Mouse (Mus musculus): ENCODE measurements around the gene Slco2a1. TPM values are rescaled to one million over a fixed set of nuclear protein-coding genes. Genes with fewer than 3 reads are reported as not detected.

The Slco2a1 gene
- polyA plus RNA-seq (2015; fragmentation: Nextera tagmentation; extraction: Ambion mirVana): 14.7 and 17.5 TPM in 2 replicates

- Histone ChIP-seq H3K4me2 (no peak within 1 kb of the TSS), H3K27ac (no peak within 1 kb of the TSS), H3K4me1 (no peaks in the 10 kb centered on the region), H3K27me3 (no peaks in the 10 kb centered on the region), H3K36me3 (no peaks in the 10 kb centered on the region), H3K4me3 (no peak within 1 kb of the TSS), H3K9me3 (no peaks in the 10 kb centered on the region), H3K9ac (no peak within 1 kb of the TSS)
- 84% methylated on average over 8 of the region's 8 CpGs for WGBS
- no peak for ATAC-seq (ENCODE audit: borderline replicate concordance, extremely low read depth, low FRiP score, low TSS enrichment)
Observed at GRCm38 (mm10) chr9:102988462-102988861, at the start of gene Slco2a1. Gene Slco2a1 (plus strand): TSS chr9:102988712.

- Histone ChIP-seq H3K9me3 (no peaks in the 10 kb centered on the region), H3K27ac (no peak overlapping the region), H3K4me3 (no peak overlapping the region), H3K27me3 (no peaks in the 10 kb centered on the region), H3K4me1 (no peaks in the 10 kb centered on the region), H3K9ac (no peak overlapping the region), H3K36me3 (no peaks in the 10 kb centered on the region), H3K4me2 (no peak overlapping the region)
- ATAC-seq (ENCODE audit: borderline replicate concordance, extremely low read depth, low FRiP score, low TSS enrichment): no peak
- 72% methylated on average over 4 of the region's 4 CpGs for WGBS
Observed at GRCm38 (mm10) chr9:102942221-102942620, 46.3 kb upstream of the Slco2a1 start.

DNA sequence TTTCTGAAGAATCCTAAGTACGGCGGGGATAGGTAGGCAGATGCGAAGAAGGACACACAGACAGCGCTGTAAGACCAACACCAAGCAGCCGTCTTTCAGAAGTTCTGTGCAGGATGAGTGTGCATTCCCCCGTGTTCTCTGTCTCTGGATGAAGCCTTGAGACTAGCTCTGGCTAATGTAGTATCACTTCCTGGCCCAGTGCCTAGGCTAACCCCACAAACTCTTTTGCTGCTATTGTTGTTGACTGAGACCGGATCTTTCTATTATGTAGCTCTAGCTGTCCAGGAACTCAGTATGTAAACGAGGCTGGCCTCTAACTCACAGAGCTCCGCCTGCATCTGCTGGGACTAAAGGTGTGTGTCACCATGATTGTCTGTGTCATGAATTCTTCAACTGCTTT is 43.6 kb upstream of the Slco2a1 start:
- ATAC-seq (ENCODE audit: borderline replicate concordance, extremely low read depth, low FRiP score, low TSS enrichment): no peak
- H3K36me3 ChIP-seq: no peaks in the 10 kb centered on the region
- 87% methylated on average over 9 of the region's 9 CpGs for WGBS

GRCm38 (mm10) chr9:102946469-102947015 is 42.0 kb upstream of the Slco2a1 start:
- H3K4me3 ChIP-seq: no peak overlapping the region
- H3K4me1 ChIP-seq: 0 out of 2 replicates have a peak, but pooled peaks cover 8% of the 10 kb centered on the region
- WGBS: 63% methylated on average over 12 of the region's 12 CpGs
- H3K27me3 ChIP-seq: no peaks in the 10 kb centered on the region
- no peaks in the 10 kb centered on the region for H3K36me3 ChIP-seq
- ATAC-seq (ENCODE audit: borderline replicate concordance, extremely low read depth, low FRiP score, low TSS enrichment): no peak
- no peaks in the 10 kb centered on the region for H3K9me3 ChIP-seq
- no peak overlapping the region for H3K9ac ChIP-seq
- no peak overlapping the region for H3K4me2 ChIP-seq
- no peak overlapping the region for H3K27ac ChIP-seq

More for the DNA sequence above, 43.6 kb upstream of the Slco2a1 start:
- Histone ChIP-seq H3K4me1 (0 out of 2 replicates have a peak, but pooled peaks cover 8% of the 10 kb centered on the region), H3K4me2 (no peak overlapping the region), H3K27ac (no peak overlapping the region), H3K27me3 (no peaks in the 10 kb centered on the region), H3K9ac (no peak overlapping the region), H3K9me3 (no peaks in the 10 kb centered on the region), H3K4me3 (no peak overlapping the region)

DNA sequence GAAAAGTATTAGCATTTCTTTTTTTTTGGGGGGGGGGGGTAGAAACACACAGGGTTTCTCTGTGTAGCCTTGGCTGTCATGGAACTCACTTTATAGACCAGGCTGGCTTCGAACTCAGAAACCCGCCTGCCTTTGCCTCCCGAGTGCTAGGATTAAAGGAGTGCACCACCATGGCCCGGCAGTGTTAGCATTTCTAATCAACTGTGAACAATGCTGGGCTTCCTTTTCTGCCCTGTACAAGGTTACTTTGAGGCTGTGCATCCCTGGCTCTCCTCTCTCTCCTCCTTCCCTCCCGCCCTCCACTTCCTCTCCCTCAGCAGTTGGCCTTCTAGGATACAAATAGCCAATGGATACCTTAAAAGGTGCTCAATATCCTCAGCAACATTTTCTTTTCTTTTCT is 39.8 kb upstream of the Slco2a1 start:
- H3K9ac ChIP-seq: no peak overlapping the region
- H3K4me3 ChIP-seq: no peak overlapping the region
- H3K36me3 ChIP-seq: no peaks in the 10 kb centered on the region
- no peaks in the 10 kb centered on the region for H3K9me3 ChIP-seq
- H3K4me1 ChIP-seq: 0 out of 2 replicates have a peak, but pooled peaks cover 8% of the 10 kb centered on the region
- H3K27ac ChIP-seq: peak overlapping the region; percentile 61
- ATAC-seq (ENCODE audit: borderline replicate concordance, extremely low read depth, low FRiP score, low TSS enrichment): no peak
- no peaks in the 10 kb centered on the region for H3K27me3 ChIP-seq
- 72% methylated on average over 5 of the region's 5 CpGs for WGBS
- no peak overlapping the region for H3K4me2 ChIP-seq

DNA sequence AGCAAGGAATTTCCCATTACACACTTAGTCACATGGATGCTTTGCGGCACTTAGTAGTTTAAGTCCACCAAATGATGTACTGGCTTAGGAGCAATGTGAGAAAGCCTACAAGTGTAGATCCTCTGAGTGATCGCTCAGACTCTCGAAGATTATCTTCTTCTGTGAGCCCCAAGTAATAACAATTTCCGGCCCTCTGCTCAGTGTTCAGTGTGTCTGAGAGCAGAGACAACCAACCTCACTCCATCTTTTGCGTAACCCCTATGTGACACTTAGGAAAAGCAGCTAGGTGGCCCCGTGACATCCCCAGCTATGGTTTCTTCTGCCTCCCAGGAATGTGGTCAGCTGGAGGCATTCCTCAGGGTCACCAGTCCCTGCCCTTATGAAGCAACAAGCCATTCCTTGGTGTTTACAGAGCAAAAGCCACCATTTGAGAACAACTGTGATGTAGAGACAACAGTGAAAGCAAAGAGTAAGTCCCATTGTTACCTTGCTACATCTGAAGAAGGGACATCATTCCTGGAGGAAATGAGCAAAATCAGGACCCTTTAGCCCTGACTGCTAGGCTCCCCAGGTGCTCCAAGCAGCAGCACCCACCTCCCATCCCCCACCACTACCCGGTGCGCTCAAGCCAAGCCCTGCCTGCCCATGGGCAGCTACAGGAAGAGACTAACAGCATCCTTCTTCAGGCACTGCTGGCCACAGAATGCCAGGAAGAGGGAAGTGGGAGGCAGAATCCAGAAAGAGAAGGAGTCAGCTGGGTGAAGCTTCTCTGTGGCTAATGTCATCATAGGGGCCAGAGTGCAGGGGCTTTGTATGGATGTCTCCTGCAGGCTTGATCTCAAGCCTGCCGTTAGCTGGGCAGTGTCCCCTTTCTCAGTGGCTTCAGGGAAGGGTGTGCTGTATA is 37.2 kb upstream of the Slco2a1 start:
- Histone ChIP-seq H3K9me3 (no peaks in the 10 kb centered on the region), H3K36me3 (no peaks in the 10 kb centered on the region), H3K4me1 (0 out of 2 replicates have a peak, but pooled peaks cover 8% of the 10 kb centered on the region), H3K4me3 (no peak overlapping the region), H3K27me3 (no peaks in the 10 kb centered on the region), H3K27ac (no peak overlapping the region), H3K4me2 (no peak overlapping the region), H3K9ac (no peak overlapping the region)
- ATAC-seq (ENCODE audit: borderline replicate concordance, extremely low read depth, low FRiP score, low TSS enrichment): no peak
- WGBS: 82% methylated on average over 9 of the region's 9 CpGs

- no peaks in the 10 kb centered on the region for H3K4me1 ChIP-seq
- H3K36me3 ChIP-seq: no peaks in the 10 kb centered on the region
- no peak overlapping the region for H3K9ac ChIP-seq
- no peaks in the 10 kb centered on the region for H3K27me3 ChIP-seq
- H3K4me2 ChIP-seq: no peak overlapping the region
- no peak overlapping the region for H3K27ac ChIP-seq
- 74% methylated on average over 3 of the region's 3 CpGs for WGBS
- no peak overlapping the region for H3K4me3 ChIP-seq
- ATAC-seq (ENCODE audit: borderline replicate concordance, extremely low read depth, low FRiP score, low TSS enrichment): no peak
- no peaks in the 10 kb centered on the region for H3K9me3 ChIP-seq
Observed at GRCm38 (mm10) chr9:102955866-102956265, 32.6 kb upstream of the Slco2a1 start.

- no peak for ATAC-seq (ENCODE audit: borderline replicate concordance, extremely low read depth, low FRiP score, low TSS enrichment)
- WGBS: 64% methylated on average over 6 of the region's 6 CpGs
Observed at GRCm38 (mm10) chr9:102958703-102959102, 29.8 kb upstream of the Slco2a1 start.

DNA sequence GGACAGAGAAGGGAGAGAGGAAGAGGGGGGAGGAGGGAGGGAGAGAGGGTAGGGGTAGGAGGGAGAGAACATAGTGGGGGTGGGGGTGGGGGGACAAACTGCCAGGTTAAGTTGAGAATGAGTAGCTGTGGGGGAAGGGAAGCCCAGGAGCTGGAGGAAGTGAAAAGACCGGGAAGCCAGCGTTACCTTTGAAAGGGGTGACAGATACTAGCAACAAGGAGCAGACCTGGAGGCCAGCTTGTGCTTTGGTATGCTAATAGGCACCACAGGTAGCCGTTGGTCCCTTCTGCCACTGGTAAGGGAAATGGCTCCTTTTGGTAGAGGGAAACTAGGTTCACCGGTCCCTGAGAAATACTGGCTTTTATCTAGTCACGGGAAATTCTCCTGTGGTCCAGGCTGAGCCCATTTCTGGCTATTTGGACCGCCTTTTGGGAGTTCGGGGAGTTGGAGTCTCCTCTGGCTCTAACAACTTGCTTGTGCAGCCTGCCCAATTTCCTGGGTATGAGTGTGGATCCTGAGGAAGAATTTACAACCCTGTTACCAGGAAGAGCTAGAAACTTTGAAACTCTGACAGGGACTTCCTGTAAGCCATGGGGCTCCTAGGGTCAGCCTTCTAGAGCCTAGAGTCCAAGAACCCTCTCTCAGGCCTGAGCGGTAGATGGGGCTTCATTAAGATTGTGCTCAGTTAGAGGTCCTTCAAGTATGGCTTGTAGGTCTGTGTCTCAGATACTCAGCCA is 27.0 kb upstream of the Slco2a1 start:
- no peak overlapping the region for H3K4me3 ChIP-seq
- no peak for ATAC-seq (ENCODE audit: borderline replicate concordance, extremely low read depth, low FRiP score, low TSS enrichment)
- H3K9ac ChIP-seq: no peak overlapping the region
- 0 out of 2 replicates have a peak, but pooled peaks cover 3% of the 10 kb centered on the region for H3K4me1 ChIP-seq
- no peaks in the 10 kb centered on the region for H3K9me3 ChIP-seq
- no peaks in the 10 kb centered on the region for H3K27me3 ChIP-seq
- WGBS: 31% methylated on average over 8 of the region's 8 CpGs
- no peaks in the 10 kb centered on the region for H3K36me3 ChIP-seq
- H3K4me2 ChIP-seq: no peak overlapping the region
- no peak overlapping the region for H3K27ac ChIP-seq

More at GRCm38 (mm10) chr9:102958703-102959102, 29.8 kb upstream of the Slco2a1 start:
- Histone ChIP-seq H3K27me3 (no peaks in the 10 kb centered on the region), H3K27ac (no peak overlapping the region), H3K9me3 (no peaks in the 10 kb centered on the region), H3K36me3 (no peaks in the 10 kb centered on the region), H3K4me2 (no peak overlapping the region), H3K4me3 (no peak overlapping the region), H3K4me1 (0 out of 2 replicates have a peak, but pooled peaks cover 3% of the 10 kb centered on the region), H3K9ac (no peak overlapping the region)

DNA sequence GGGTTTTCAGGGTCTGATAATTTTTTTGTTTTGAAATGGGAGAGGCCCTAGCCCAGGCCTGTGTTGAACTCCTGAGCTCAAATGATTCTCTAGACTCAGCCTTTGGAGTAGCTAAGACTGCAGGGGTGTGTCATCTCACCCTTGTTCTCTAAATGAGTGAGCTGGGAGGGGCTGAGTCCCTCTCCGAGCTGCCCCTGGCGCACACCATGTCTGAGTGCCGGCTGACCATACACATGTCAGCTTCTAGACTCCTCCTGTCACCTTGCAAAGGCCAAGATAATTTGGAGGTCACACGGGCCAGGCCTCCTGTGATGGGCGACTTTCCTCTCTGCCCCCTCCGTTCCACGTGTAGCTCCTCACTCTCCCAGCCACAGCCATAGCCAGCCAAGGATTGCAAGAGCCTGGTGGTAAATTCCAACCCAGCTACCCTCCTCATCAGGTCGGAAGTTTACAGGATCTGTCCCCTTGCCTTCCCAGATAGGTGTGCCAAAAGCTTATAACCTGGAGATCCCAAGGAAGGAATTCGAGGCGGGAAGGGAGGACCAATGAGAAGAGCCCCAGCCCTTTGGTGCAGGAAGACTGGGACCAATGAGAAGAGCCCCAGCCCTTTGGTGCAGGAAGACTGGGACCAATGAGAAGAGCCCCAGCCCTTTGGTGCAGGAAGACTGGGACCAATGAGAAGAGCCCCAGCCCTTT is 26.3 kb upstream of the Slco2a1 start:
- H3K27ac ChIP-seq: no peak overlapping the region
- no peaks in the 10 kb centered on the region for H3K36me3 ChIP-seq
- no peak overlapping the region for H3K9ac ChIP-seq
- no peak overlapping the region for H3K4me3 ChIP-seq
- WGBS: 65% methylated on average over 10 of the region's 10 CpGs
- no peaks in the 10 kb centered on the region for H3K9me3 ChIP-seq
- H3K4me1 ChIP-seq: 0 out of 2 replicates have a peak, but pooled peaks cover 3% of the 10 kb centered on the region
- no peak overlapping the region for H3K4me2 ChIP-seq
- ATAC-seq (ENCODE audit: borderline replicate concordance, extremely low read depth, low FRiP score, low TSS enrichment): no peak
- H3K27me3 ChIP-seq: no peaks in the 10 kb centered on the region

GRCm38 (mm10) chr9:102963321-102963720 is 25.2 kb upstream of the Slco2a1 start:
- 0 out of 2 replicates have a peak, but pooled peaks cover 3% of the 10 kb centered on the region for H3K4me1 ChIP-seq
- H3K4me3 ChIP-seq: no peak overlapping the region
- no peak for ATAC-seq (ENCODE audit: borderline replicate concordance, extremely low read depth, low FRiP score, low TSS enrichment)
- no peak overlapping the region for H3K27ac ChIP-seq
- no peaks in the 10 kb centered on the region for H3K36me3 ChIP-seq
- H3K27me3 ChIP-seq: no peaks in the 10 kb centered on the region
- no peak overlapping the region for H3K4me2 ChIP-seq
- WGBS: 54% methylated on average over 7 of the region's 7 CpGs
- no peaks in the 10 kb centered on the region for H3K9me3 ChIP-seq
- H3K9ac ChIP-seq: no peak overlapping the region
